Mouse (Mus musculus) megakaryocyte, embryonic 14.5 days (primary cell): ENCODE data around the gene Gphn.

Source experiments
- FLI1 ChIP-seq: IDR thresholded peaks from 2 replicates; pipeline ENCODE4 v1.6.1; 2012; ENCODE audit warnings: low read length, inconsistent platforms, mixed read lengths
- GATA1 ChIP-seq: IDR thresholded peaks from 3 replicates; pipeline ENCODE4 v1.6.1; 2012; ENCODE audit warnings: mixed read lengths, low read length, inconsistent platforms, borderline replicate concordance

DNA sequence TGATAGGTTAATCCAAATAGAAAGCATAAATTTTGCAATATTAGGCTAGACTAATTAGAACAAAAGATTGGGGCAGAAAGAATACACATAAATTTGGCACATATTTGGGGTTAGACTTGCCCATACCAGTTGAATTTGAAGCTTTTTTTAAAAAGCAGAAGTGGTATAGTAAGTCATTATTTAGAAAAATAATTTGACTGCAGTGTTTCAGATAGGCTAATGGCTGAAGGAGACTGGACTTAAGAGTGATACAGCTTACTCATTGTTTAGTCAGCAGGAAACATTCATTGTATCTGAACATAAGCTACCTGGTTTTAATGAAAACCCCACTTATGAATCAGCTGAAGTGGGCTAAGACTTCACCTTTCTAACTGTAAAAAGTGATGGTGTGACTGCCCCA lies 415.0 kb downstream of the Gphn start:
- TF ChIP-seq GATA1: no peak
- no peak for TF ChIP-seq FLI1
